Mouse (Mus musculus): Measurements from ENCODE around the gene Antxr2. TPM values are rescaled to one million over a fixed set of nuclear protein-coding genes. Genes with fewer than 3 reads are reported as not detected.

The Antxr2 gene
- total and polyA plus RNA-seq, 3 experiments, result 4.3 to 5.0 TPM; not detected in 1

GRCm38 (mm10) chr5:97973293-97973692 is 57.5 kb downstream of the Antxr2 start:
- Histone ChIP-seq H3K27ac (ENCODE audit: control insufficient read depth, low read depth, low read length) (no peak overlapping the region), H3K79me2 (ENCODE audit: control insufficient read depth, insufficient read depth, low read length, poor library complexity) (no peaks in the 10 kb centered on the region), H3K9me3 (replicated peaks; ENCODE audit: insufficient read depth, low read length) (no peaks in the 10 kb centered on the region), H3K9ac (ENCODE audit: control insufficient read depth, low read depth, low read length, poor library complexity, severe bottlenecking) (no peak overlapping the region), H3K27me3 (ENCODE audit: control insufficient read depth in 1 of 2, insufficient read depth in 2 of 2, low read length in 2 of 2) (no peaks in the 10 kb centered on the region), H3K4me3 (ENCODE audit: control insufficient read depth in 1 of 2, insufficient read depth in 1 of 2, low read depth in 2 of 2, low read length in 2 of 2) (no peak overlapping the region), H3K4me1 (ENCODE audit: control insufficient read depth in 1 of 2, insufficient read depth in 2 of 2, low read length in 2 of 2) (no peaks in the 10 kb centered on the region), H3K36me3 (ENCODE audit: control insufficient read depth in 1 of 2, insufficient read depth in 2 of 2, low read length in 2 of 2) (peaks cover 0 to 4% of the 10 kb centered on the region in 2 experiments; a peak in 2 of 4 replicates)
- no peak for DNase-seq (ENCODE audit: low read depth, low spot score)
- TF ChIP-seq ZNF384 (IDR thresholded peaks at IDR 0.05; ENCODE audit: low read depth, low read length) (peak; percentile 54; the same call in 1 of the 2 replicates), MYB (IDR thresholded peaks at IDR 0.05; ENCODE audit: low read depth, low read length) (no peak)

- DNase-seq (ENCODE audit: low read depth, low spot score), result no peak
- Histone ChIP-seq H3K9ac (ENCODE audit: control insufficient read depth, low read depth, low read length, poor library complexity, severe bottlenecking) (no peak overlapping the region), H3K79me2 (ENCODE audit: control insufficient read depth, insufficient read depth, low read length, poor library complexity) (no peaks in the 10 kb centered on the region), H3K4me1 (ENCODE audit: control insufficient read depth in 1 of 2, insufficient read depth in 2 of 2, low read length in 2 of 2) (no peaks in the 10 kb centered on the region), H3K9me3 (replicated peaks; ENCODE audit: insufficient read depth, low read length) (no peaks in the 10 kb centered on the region), H3K36me3 (ENCODE audit: control insufficient read depth in 1 of 2, insufficient read depth in 2 of 2, low read length in 2 of 2) (peaks cover 0 to 4% of the 10 kb centered on the region in 2 experiments; a peak in 2 of 4 replicates), H3K4me3 (ENCODE audit: control insufficient read depth in 1 of 2, insufficient read depth in 1 of 2, low read depth in 2 of 2, low read length in 2 of 2) (no peak overlapping the region), H3K27me3 (ENCODE audit: control insufficient read depth in 1 of 2, insufficient read depth in 2 of 2, low read length in 2 of 2) (no peaks in the 10 kb centered on the region), H3K27ac (ENCODE audit: control insufficient read depth, low read depth, low read length) (no peak overlapping the region)
- no peak for TF ChIP-seq EP300 (IDR thresholded peaks at IDR 0.05; ENCODE audit: low read depth in 1 of 2, low read length in 2 of 2)
- no peak for TF ChIP-seq USF1 (IDR thresholded peaks at IDR 0.05; ENCODE audit: low read depth, low read length)
- no peak for TF ChIP-seq SMC3 (IDR thresholded peaks at IDR 0.05; ENCODE audit: low read depth, low read length)
- TF ChIP-seq TBP (IDR thresholded peaks at IDR 0.05; ENCODE audit: low read depth, low read length), result no peak
- no peak for TF ChIP-seq RCOR1 (IDR thresholded peaks at IDR 0.05; ENCODE audit: low read depth, low read length)
- TF ChIP-seq CTCF (IDR thresholded peaks at IDR 0.05 in 2 of 3, conservative IDR thresholded peaks at IDR 0.05 in 1 of 3; ENCODE audit: control insufficient read depth in 1 of 3, insufficient read depth in 1 of 3, low read depth in 2 of 3, low read length in 3 of 3, poor library complexity in 1 of 3, severe bottlenecking in 1 of 3), result no peak
- TF ChIP-seq TCF12 (IDR thresholded peaks at IDR 0.05; ENCODE audit: low read depth, low read length), result no peak
Measured at GRCm38 (mm10) chr5:97972029-97972428, 58.8 kb downstream of the Antxr2 start.

- H3K79me2 ChIP-seq (ENCODE audit: control insufficient read depth, insufficient read depth, low read length, poor library complexity), result no peaks in the 10 kb centered on the region
- TF ChIP-seq MYB (IDR thresholded peaks at IDR 0.05; ENCODE audit: low read depth, low read length) (no peak), ETS1 (IDR thresholded peaks at IDR 0.05; ENCODE audit: low read depth, low read length) (no peak), GATA1 (IDR thresholded peaks at IDR 0.05; ENCODE audit: low read depth, low read length) (no peak), CTCF (IDR thresholded peaks at IDR 0.05 in 2 of 3, conservative IDR thresholded peaks at IDR 0.05 in 1 of 3; ENCODE audit: control insufficient read depth in 1 of 3, insufficient read depth in 1 of 3, low read depth in 2 of 3, low read length in 3 of 3, poor library complexity in 1 of 3, severe bottlenecking in 1 of 3) (no peak), KAT2A (conservative IDR thresholded peaks at IDR 0.05; ENCODE audit: low read depth, low read length) (no peak), MAFK (IDR thresholded peaks at IDR 0.05; ENCODE audit: borderline replicate concordance, low read depth, low read length) (no peak)
- no peaks in the 10 kb centered on the region for H3K27me3 ChIP-seq (ENCODE audit: control insufficient read depth in 1 of 2, insufficient read depth in 2 of 2, low read length in 2 of 2)
- peaks cover 0 to 4% of the 10 kb centered on the region in 2 experiments; a peak in 2 of 4 replicates for H3K36me3 ChIP-seq (ENCODE audit: control insufficient read depth in 1 of 2, insufficient read depth in 2 of 2, low read length in 2 of 2)
- H3K27ac ChIP-seq (ENCODE audit: control insufficient read depth, low read depth, low read length), result no peak overlapping the region
- no peaks in the 10 kb centered on the region for H3K4me1 ChIP-seq (ENCODE audit: control insufficient read depth in 1 of 2, insufficient read depth in 2 of 2, low read length in 2 of 2)
- no peak overlapping the region for H3K4me3 ChIP-seq (ENCODE audit: control insufficient read depth in 1 of 2, insufficient read depth in 1 of 2, low read depth in 2 of 2, low read length in 2 of 2)
- no peak for DNase-seq (ENCODE audit: low read depth, low spot score)
- no peaks in the 10 kb centered on the region for H3K9me3 ChIP-seq (replicated peaks; ENCODE audit: insufficient read depth, low read length)
- no peak overlapping the region for H3K9ac ChIP-seq (ENCODE audit: control insufficient read depth, low read depth, low read length, poor library complexity, severe bottlenecking)
Measured at GRCm38 (mm10) chr5:97971236-97971635, 59.6 kb downstream of the Antxr2 start.
